Mouse (Mus musculus): Measurements from ENCODE around the gene Mkrn2. TPM values are rescaled to one million over a fixed set of nuclear protein-coding genes. Genes with fewer than 3 reads are reported as not detected.

Mkrn2 gene
- total RNA-seq, 2 experiments from 2014 or later: 34.4 to 34.6 TPM

GRCm38 (mm10) chr6:115666641-115667040, 64.9 kb downstream of the Mkrn2 start:
- DNase-seq (ENCODE audit: low spot score in 2 of 2): no peak
- intact Hi-C loops (cut with DNase I): no loop called here

Other genes with a start within 250 kb of the Mkrn2 start
- 1 to 10 TPM; 6.6 to 8.7 TPM for gene Pparg, start 241.0 kb upstream of the Mkrn2 start, total RNA-seq (2021)
- gene Tsen2, start 57.2 kb upstream of the Mkrn2 start, total RNA-seq (2021): 10 to 100 TPM; 20.3 to 21.8 TPM
- not detected for gene Mkrn2os, start 9.3 kb upstream of the Mkrn2 start, total RNA-seq (2021)
- gene Raf1, start 74.7 kb downstream of the Mkrn2 start, total RNA-seq (2021): 10 to 100 TPM; 90.3 to 90.7 TPM
- 1 to 10 TPM; 1.4 to 2.1 TPM for gene Tmem40, start 160.5 kb downstream of the Mkrn2 start, total RNA-seq (2021)
- 1 to 10 TPM; 2.0 to 2.3 TPM for gene Cand2, start 172.6 kb downstream of the Mkrn2 start, total RNA-seq (2021)
- gene Rpl32, start 206.8 kb downstream of the Mkrn2 start, total RNA-seq (2021): 100 to 1,000 TPM; 444 to 498 TPM
- 1 to 10 TPM; 3.8 to 5.3 TPM for gene Efcab12, start 236.5 kb downstream of the Mkrn2 start, total RNA-seq (2021)